Mouse (Mus musculus) cerebellum, adult 2 months (tissue): ENCODE data around the gene Tmem213. TPM values are rescaled to one million over a fixed set of nuclear protein-coding genes. Genes with fewer than 3 reads are reported as not detected.

ENCODE experiments used
- DNase-seq, 2 experiments: peaks; one replicate each; pipeline ENCODE4 v3.0.0; 2021
- H3K27ac ChIP-seq: fragments of 200-500 bp; 2 replicates; pipeline ENCODE4 v1.5.1; 2012; ENCODE audit warnings: low read length, control low read depth, inconsistent platforms; ENCODE audit not compliant: insufficient read depth
- H3K27me3 ChIP-seq: fragments of 200-500 bp; 2 replicates; pipeline ENCODE4 v1.6.1; 2012; ENCODE audit warnings: inconsistent platforms, mild to moderate bottlenecking, low read length, moderate library complexity; ENCODE audit not compliant: control insufficient read depth, insufficient read depth
- H3K4me1 ChIP-seq: fragments of 200-500 bp; 2 replicates; pipeline ENCODE4 v1.6.1; 2011; ENCODE audit warnings: low read length; ENCODE audit not compliant: control insufficient read depth, insufficient read depth
- H3K4me3 ChIP-seq: fragments of 200-500 bp; replicated peaks from 2 replicates; pipeline ENCODE3; 2011; ENCODE audit warnings: mild to moderate bottlenecking, low read depth, low read length, control low read depth; ENCODE audit not compliant: insufficient read depth
- CTCF ChIP-seq: fragments of 200-500 bp; IDR thresholded peaks from 2 replicates; pipeline ENCODE4 v1.5.1; 2011; ENCODE audit warnings: low read depth, mild to moderate bottlenecking, control low read depth, low read length, moderate library complexity, borderline replicate concordance; ENCODE audit not compliant: insufficient read depth
- POLR2A ChIP-seq: fragments of 200-500 bp; IDR thresholded peaks from 2 replicates; pipeline ENCODE4 v1.6.1; 2011; ENCODE audit warnings: low read length, control low read depth, borderline replicate concordance; ENCODE audit not compliant: insufficient read depth
- WGBS: fragments of 180-500 bp; shearing (Covaris S2); methylation state at CpG from one replicate; pipeline ENCODE4 v1.1.7; 2018; 5-methylcytosine and 5-hydroxymethylcytosine counted together
- polyA plus RNA-seq: library from polyadenylated mRNA; depleted of rRNA; stranded (reverse); fragments of >200 nt; gene quantifications from 2 replicates; pipeline ENCODE4 v1.2.3, GENCODE M21; 2012; rRNA removed

Gene Tmem213
- polyA plus RNA-seq, result not detected in 2 replicates

DNA sequence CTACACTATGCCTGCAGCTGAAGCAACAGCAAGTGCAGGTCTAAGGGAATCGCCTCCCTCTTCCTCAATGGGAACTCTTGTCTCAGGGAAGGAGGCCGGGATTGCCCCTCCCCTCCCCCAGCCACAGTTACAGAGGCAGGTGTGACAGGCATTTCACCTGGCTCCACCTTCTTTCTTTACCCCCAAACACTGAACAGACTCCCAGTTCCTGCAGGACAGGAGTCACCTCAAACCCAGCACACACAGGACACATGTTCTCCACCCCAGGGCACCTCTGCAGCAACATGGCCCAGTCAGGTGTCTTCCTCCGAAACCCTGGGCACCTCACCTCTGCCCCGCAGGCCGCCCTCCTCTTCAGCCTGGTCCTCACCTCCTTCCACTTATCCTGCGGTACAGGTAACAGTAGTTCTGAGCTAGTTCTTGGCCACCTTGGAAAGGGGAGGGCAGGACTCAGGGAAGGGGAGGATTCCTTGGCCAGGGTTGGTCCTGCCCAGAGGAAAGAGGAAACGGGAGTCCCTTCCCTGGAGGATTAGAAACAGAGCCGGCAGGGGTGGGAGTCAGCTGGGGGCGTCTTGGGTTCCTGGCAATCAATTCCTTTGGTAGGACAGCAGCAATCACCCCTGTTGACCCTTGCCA lies at the start of gene Tmem213:
Tmem213 (plus strand) TSS at position 96 of the 636 bp plus-strand sequence.
- H3K4me3 ChIP-seq, result no peak within 1 kb of the TSS
- no peak within 1 kb of the TSS for H3K27ac ChIP-seq
- no peak for TF ChIP-seq POLR2A
- TF ChIP-seq CTCF, result no peak
- no peaks in the 10 kb centered on the region for H3K27me3 ChIP-seq
- DNase-seq, result no peak
- H3K4me1 ChIP-seq, result no peaks in the 10 kb centered on the region
- 37% methylated on average over 9 of the region's 9 CpGs for WGBS

GRCm38 (mm10) chr6:38064621-38065020 lies 44.4 kb upstream of the Tmem213 start:
- Histone ChIP-seq H3K4me1 (peaks cover 8% of the 10 kb centered on the region; the same call in 1 of the 2 replicates), H3K4me3 (no peak overlapping the region), H3K27me3 (no peaks in the 10 kb centered on the region), H3K27ac (no peak overlapping the region)
- DNase-seq, result no peak
- TF ChIP-seq POLR2A (no peak), CTCF (no peak)
- WGBS, result 78% methylated on average over 2 of the region's 2 CpGs

GRCm38 (mm10) chr6:38065122-38065500 lies 43.9 kb upstream of the Tmem213 start:
- H3K4me3 ChIP-seq, result no peak overlapping the region
- H3K27me3 ChIP-seq, result no peaks in the 10 kb centered on the region
- no peak for TF ChIP-seq CTCF
- no peak for TF ChIP-seq POLR2A
- DNase-seq, result peak; percentile 57 to 72
- H3K4me1 ChIP-seq, result peaks cover 8% of the 10 kb centered on the region; the same call in 1 of the 2 replicates
- no peak overlapping the region for H3K27ac ChIP-seq
- 7% methylated on average over 3 of the region's 3 CpGs for WGBS

DNA sequence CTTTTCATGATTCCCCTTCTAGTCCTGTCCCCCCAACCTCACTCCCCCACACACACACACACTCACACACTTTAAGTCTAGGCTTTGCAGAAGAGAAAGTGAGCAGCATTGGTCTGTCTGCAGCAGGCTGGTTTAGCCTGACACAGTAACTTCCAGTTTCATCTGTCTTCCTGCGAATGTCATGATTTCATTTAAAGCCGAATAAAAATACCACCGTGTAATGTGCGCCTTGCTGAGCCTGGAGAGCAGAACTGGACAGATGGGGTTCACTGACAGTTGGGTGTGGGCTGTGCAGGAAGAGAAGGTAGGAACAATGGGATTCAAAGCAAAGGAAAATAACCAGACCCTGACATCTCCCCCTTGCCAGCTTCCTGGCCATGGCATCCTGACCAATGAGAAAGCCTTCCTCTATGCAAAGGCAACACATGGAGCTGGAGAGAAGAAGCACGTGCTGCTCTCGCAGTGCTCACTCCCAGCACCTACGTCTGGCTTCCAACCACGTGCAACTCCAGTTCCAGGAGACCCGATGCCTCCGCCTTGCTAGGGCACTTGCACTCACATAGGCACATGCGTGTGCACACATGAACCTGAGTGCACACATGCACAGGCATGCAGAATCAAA lies 43.4 kb upstream of the Tmem213 start:
- H3K4me1 ChIP-seq, result peaks cover 8% of the 10 kb centered on the region; the same call in 1 of the 2 replicates
- H3K4me3 ChIP-seq, result peak overlapping the region; percentile 20
- H3K27me3 ChIP-seq, result no peaks in the 10 kb centered on the region
- H3K27ac ChIP-seq, result no peak overlapping the region
- TF ChIP-seq CTCF, result no peak
- TF ChIP-seq POLR2A, result no peak
- WGBS, result 12% methylated on average over 11 of the region's 11 CpGs
- peak; percentile 35 to 41 for DNase-seq

- Histone ChIP-seq H3K27ac (no peak overlapping the region), H3K4me1 (peaks cover 8% of the 10 kb centered on the region; the same call in 1 of the 2 replicates), H3K27me3 (no peaks in the 10 kb centered on the region), H3K4me3 (no peak overlapping the region)
- under 1% methylated on average over 5 of the region's 5 CpGs for whole genome bisulfite sequencing
- TF ChIP-seq CTCF (peak; percentile 82), POLR2A (no peak)
- DNase-seq, result peak; percentile 62 to 71
Observed at GRCm38 (mm10) chr6:38066215-38066614, 42.8 kb upstream of the Tmem213 start.

- TF ChIP-seq CTCF, result no peak
- no peak for TF ChIP-seq POLR2A
- no peak for DNase-seq
- no peaks in the 10 kb centered on the region for H3K27me3 ChIP-seq
- no peaks in the 10 kb centered on the region for H3K4me1 ChIP-seq
- H3K27ac ChIP-seq, result no peak overlapping the region
- no peak overlapping the region for H3K4me3 ChIP-seq
- 91% methylated on average over 4 of the region's 4 CpGs for WGBS
Observed at GRCm38 (mm10) chr6:38071256-38071655, 37.8 kb upstream of the Tmem213 start.

DNA sequence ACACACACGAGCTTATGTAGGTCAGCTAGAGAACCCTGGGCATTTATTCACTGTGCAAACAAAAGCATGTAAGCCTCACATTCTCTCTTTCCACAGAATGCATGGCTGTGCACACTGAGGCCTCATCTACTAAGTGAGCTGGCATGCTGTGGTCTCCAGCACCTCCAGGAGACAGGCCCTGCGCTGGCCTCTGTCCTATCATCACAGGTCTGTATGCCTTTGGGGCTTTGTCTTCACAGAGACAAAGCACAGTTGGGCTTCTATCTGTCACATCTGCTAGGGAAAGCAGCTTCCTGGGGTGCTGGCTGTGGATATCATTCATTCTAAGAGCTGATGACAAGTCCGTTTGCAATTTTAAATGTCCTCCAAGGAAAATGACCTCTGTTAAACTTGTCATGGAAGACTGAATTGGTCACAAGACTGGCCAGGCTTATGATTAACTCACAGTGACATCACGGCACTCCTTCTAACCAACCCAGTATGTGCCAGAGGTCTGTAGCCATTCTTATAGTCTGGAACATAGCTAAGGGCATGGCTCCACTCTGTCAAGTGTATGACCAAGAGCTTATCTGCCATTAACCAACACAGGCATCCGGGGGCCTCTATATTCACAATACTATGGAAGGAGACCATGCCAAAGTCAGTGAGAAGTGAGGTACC lies 36.8 kb upstream of the Tmem213 start:
- Histone ChIP-seq H3K27me3 (no peaks in the 10 kb centered on the region), H3K27ac (no peak overlapping the region), H3K4me1 (no peaks in the 10 kb centered on the region), H3K4me3 (no peak overlapping the region)
- WGBS, result 56% methylated on average over 5 of the region's 5 CpGs
- TF ChIP-seq POLR2A (no peak), CTCF (no peak)
- DNase-seq, result no peak
